Mouse (Mus musculus) testis, adult 2 months (tissue): ENCODE results near the gene Hsd11b2.

Experiments
- CTCF ChIP-seq: fragments of 200-500 bp; IDR thresholded peaks from 2 replicates; pipeline ENCODE4 v1.5.1; 2012; ENCODE audit warnings: low read depth, mild to moderate bottlenecking, inconsistent platforms, low read length, moderate library complexity; ENCODE audit not compliant: control insufficient read depth, insufficient read depth, insufficient replicate concordance
- POLR2A ChIP-seq: fragments of 200-500 bp; IDR thresholded peaks from 2 replicates; pipeline ENCODE4 v1.6.1; 2012; ENCODE audit warnings: low read depth, mild to moderate bottlenecking, inconsistent platforms, low read length, moderate library complexity; ENCODE audit not compliant: control insufficient read depth

DNA sequence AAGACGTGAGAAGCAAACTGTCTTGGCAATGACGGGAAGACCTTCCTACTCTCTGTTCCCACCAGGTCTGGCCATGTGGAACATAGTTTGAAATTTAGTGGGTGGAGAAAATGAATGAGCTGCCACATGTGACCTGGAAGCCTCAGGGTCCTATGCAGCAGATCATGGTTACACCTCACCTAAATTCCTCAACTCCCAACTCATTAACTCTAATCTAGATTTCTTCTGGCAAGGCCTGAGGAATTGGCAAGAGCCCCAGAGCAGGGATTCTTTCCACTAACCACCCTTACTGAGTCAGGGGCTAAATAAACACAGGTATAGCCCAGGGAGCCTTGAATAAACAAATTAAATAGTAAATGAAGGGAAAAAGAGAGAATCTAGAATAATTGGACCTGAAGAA, 33.5 kb downstream of the Hsd11b2 start:
- TF ChIP-seq POLR2A (no peak), CTCF (no peak)
